Mouse (Mus musculus) heart, postnatal 36 days (tissue): ENCODE measurements around the gene Notch1. TPM values are rescaled to one million over a fixed set of nuclear protein-coding genes. Genes with fewer than 3 reads are reported as not detected.
A peak's percentile ranks its signal among the peaks of the same experiment; 100 is the strongest.

ENCODE experiments used
- DNase-seq, 2 experiments: peaks; one replicate each; pipeline ENCODE4 v3.0.0; 2021 to 2022
- intact Hi-C: fragments of 180-260 bp; cut with DNase I; formaldehyde crosslinking; loops from one replicate; pipeline ENCODE4 v1.15.1; 2025
- total RNA-seq, 2 experiments: library from RNA; stranded (reverse); gene quantifications; 2 replicates each; pipeline ENCODE4 v1.2.3; 2021

Gene Notch1
- total RNA-seq, 2 experiments from 2014 or later: 29.5 to 34.0 TPM

- DNase-seq: peak in 1 of 2 experiments; percentile 49
- intact Hi-C loops: no loop called here
Measured at GRCm38 (mm10) chr2:26458402-26459124, 57.9 kb downstream of the Notch1 start.

- intact Hi-C loops: loop anchor here (1.0 to 5.0 kb wide), 4 partner anchors 53 to 188 kb away; no protein-coding TSS in a partner anchor
- DNase-seq: peak; percentile 80 to 87
Measured at GRCm38 (mm10) chr2:26449121-26450060, 67.1 kb downstream of the Notch1 start.

GRCm38 (mm10) chr2:26447451-26447850, 69.0 kb downstream of the Notch1 start:
- no peak for DNase-seq
- intact Hi-C loops: loop anchor here (5.0 kb wide), 2 partner anchors 55 to 190 kb away; no protein-coding TSS in a partner anchor

- intact Hi-C loops: loop anchor here (5.0 kb wide), 2 partner anchors 56 to 191 kb away; no protein-coding TSS in a partner anchor
- DNase-seq: no peak
Measured at GRCm38 (mm10) chr2:26446671-26447070, 69.8 kb downstream of the Notch1 start.

- intact Hi-C loops: loop anchor here (2.0 to 5.0 kb wide), 3 partner anchors 33 to 191 kb away; no protein-coding TSS in a partner anchor
- DNase-seq: peak; percentile 85 to 98
Measured at GRCm38 (mm10) chr2:26445666-26446445, 70.6 kb downstream of the Notch1 start.

GRCm38 (mm10) chr2:26444946-26445665, 71.4 kb downstream of the Notch1 start, which contains the start of gene Sec16a:
Gene Sec16a (minus strand): TSS chr2:26445216.
- DNase-seq: peak; percentile 98 to 99
- intact Hi-C loops: loop anchor here (2.0 to 5.0 kb wide), 4 partner anchors 32 to 192 kb away; partner anchors contain the start of gene Gpsm1

- intact Hi-C loops: loop anchor here (2.0 to 5.0 kb wide), 2 partner anchors 32 to 127 kb away; partner anchors contain the start of gene Gpsm1
- no peak for DNase-seq
Measured at GRCm38 (mm10) chr2:26444368-26444767, 72.1 kb downstream of the Notch1 start.

GRCm38 (mm10) chr2:26443876-26444275, 72.6 kb downstream of the Notch1 start:
- no peak for DNase-seq
- intact Hi-C loops: loop anchor here (2.0 to 5.0 kb wide), 2 partner anchors 31 to 127 kb away; partner anchors contain the start of gene Gpsm1

- no peak for DNase-seq
- intact Hi-C loops: loop anchor here (5.0 kb wide), 1 partner anchor 126 kb away; the partner anchor contains the start of gene Gpsm1
Measured at GRCm38 (mm10) chr2:26442843-26443242, 73.6 kb downstream of the Notch1 start.

GRCm38 (mm10) chr2:26441688-26442087, 74.8 kb downstream of the Notch1 start:
- DNase-seq: peak in 1 of 2 experiments; percentile 23
- intact Hi-C loops: loop anchor here (5.0 kb wide), 1 partner anchor 124 kb away; the partner anchor contains the start of gene Gpsm1

GRCm38 (mm10) chr2:26441261-26441660, 75.2 kb downstream of the Notch1 start:
- intact Hi-C loops: loop anchor here (5.0 kb wide), 1 partner anchor 124 kb away; the partner anchor contains the start of gene Gpsm1
- no peak for DNase-seq

GRCm38 (mm10) chr2:26439671-26440070, 76.8 kb downstream of the Notch1 start:
- no peak for DNase-seq
- intact Hi-C loops: loop anchor here (5.0 kb wide), 1 partner anchor 122 kb away; the partner anchor contains the start of gene Gpsm1

- intact Hi-C loops: no loop called here
- no peak for DNase-seq
Measured at GRCm38 (mm10) chr2:26438373-26438772, 78.1 kb downstream of the Notch1 start.

GRCm38 (mm10) chr2:26437221-26437620, 79.2 kb downstream of the Notch1 start:
- intact Hi-C loops: no loop called here
- no peak for DNase-seq

GRCm38 (mm10) chr2:26434791-26435572, 81.5 kb downstream of the Notch1 start:
- DNase-seq: no peak
- intact Hi-C loops: no loop called here

GRCm38 (mm10) chr2:26429851-26430250, 86.6 kb downstream of the Notch1 start:
- intact Hi-C loops: no loop called here
- DNase-seq: no peak

- DNase-seq: no peak
- intact Hi-C loops: no loop called here
Measured at GRCm38 (mm10) chr2:26424541-26424940, 91.9 kb downstream of the Notch1 start.

- intact Hi-C loops: no loop called here
Measured at GRCm38 (mm10) chr2:26423086-26423485, 93.4 kb downstream of the Notch1 start.

More at GRCm38 (mm10) chr2:26423086-26423485, 93.4 kb downstream of the Notch1 start:
- no peak for DNase-seq
